Mouse (Mus musculus): ENCODE data around the gene Nrip3.

GRCm38 (mm10) chr7:109790818-109791217 is 9.0 kb upstream of the Nrip3 start:
- TF ChIP-seq CTCF (IDR thresholded peaks at IDR 0.05; ENCODE audit: low read depth) (no peak), EP300 (IDR thresholded peaks at IDR 0.05; ENCODE audit: low read depth) (no peak)
